Mouse (Mus musculus) brown adipose tissue, adult 24 weeks (tissue): ENCODE results near the gene Runx3. TPM values are rescaled to one million over a fixed set of nuclear protein-coding genes. Genes with fewer than 3 reads are reported as not detected.

ENCODE experiments used
- H3K27ac ChIP-seq: fragments of 200-500 bp; replicated peaks from 2 replicates; pipeline ENCODE4 v1.5.1; 2012; ENCODE audit warnings: low read depth, mild to moderate bottlenecking, low read length
- H3K4me1 ChIP-seq: fragments of 200-500 bp; 2 replicates; pipeline ENCODE4 v1.6.1; 2012; ENCODE audit warnings: low read length, mixed read lengths; ENCODE audit not compliant: control insufficient read depth, insufficient read depth, insufficient read length
- H3K4me3 ChIP-seq: fragments of 200-500 bp; 2 replicates; pipeline ENCODE4 v1.5.1; 2012; ENCODE audit warnings: low read depth, mild to moderate bottlenecking, low read length, moderate library complexity; ENCODE audit not compliant: insufficient read depth
- polyA plus RNA-seq: library from polyadenylated mRNA; stranded (reverse); fragments of >200 nt; gene quantifications from 2 replicates; pipeline ENCODE4 v1.2.4, GENCODE M21; 2012; ENCODE audit not compliant: missing spikeins, insufficient read depth, insufficient read length

Runx3 gene
- polyA plus RNA-seq, 1 experiment, result 0.28 TPM

GRCm38 (mm10) chr4:135192841-135193240, 72.4 kb downstream of the Runx3 start:
- H3K4me1 ChIP-seq, result 0 out of 2 replicates have a peak, but pooled peaks cover 2% of the 10 kb centered on the region
- H3K4me3 ChIP-seq, result no peak overlapping the region
- no peak overlapping the region for H3K27ac ChIP-seq

DNA sequence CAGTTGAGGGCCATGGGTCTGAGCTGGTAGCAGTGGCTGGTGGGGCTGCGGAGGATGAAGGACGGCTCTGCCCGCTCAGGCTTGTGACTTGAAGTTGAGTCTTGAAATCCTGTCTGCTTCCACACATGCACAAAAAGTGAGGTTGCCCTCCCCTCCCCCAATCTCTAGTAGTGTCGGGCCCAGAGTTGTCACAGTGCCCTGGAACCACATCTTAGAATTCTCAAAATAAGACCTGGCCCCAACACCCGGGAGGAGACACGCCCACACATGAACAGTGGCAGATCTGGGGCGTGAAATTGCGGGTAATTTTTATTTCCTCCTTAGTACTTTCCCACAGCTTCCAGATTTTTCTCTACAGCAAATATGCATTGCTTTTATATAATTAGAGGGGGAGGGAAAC, 77.4 kb downstream of the Runx3 start:
- H3K27ac ChIP-seq, result no peak overlapping the region

GRCm38 (mm10) chr4:135201771-135202170, 81.3 kb downstream of the Runx3 start:
- Histone ChIP-seq H3K4me1 (no peaks in the 10 kb centered on the region; the same call in 1 of the 2 replicates), H3K27ac (no peak overlapping the region), H3K4me3 (no peak overlapping the region)

More for the DNA sequence above, 77.4 kb downstream of the Runx3 start:
- no peaks in the 10 kb centered on the region for H3K4me1 ChIP-seq
- H3K4me3 ChIP-seq, result no peak overlapping the region

GRCm38 (mm10) chr4:135203279-135203678, 82.8 kb downstream of the Runx3 start:
- H3K27ac ChIP-seq, result no peak overlapping the region

GRCm38 (mm10) chr4:135203806-135204560, 83.5 kb downstream of the Runx3 start:
- H3K27ac ChIP-seq, result no peak overlapping the region
- H3K4me3 ChIP-seq, result peak overlapping the region; percentile 12; the same call in 1 of the 2 replicates
- H3K4me1 ChIP-seq, result no peaks in the 10 kb centered on the region; the same call in 1 of the 2 replicates

More at GRCm38 (mm10) chr4:135203279-135203678, 82.8 kb downstream of the Runx3 start:
- H3K4me3 ChIP-seq, result peak overlapping the region; percentile 41
- no peaks in the 10 kb centered on the region; the same call in 1 of the 2 replicates for H3K4me1 ChIP-seq

- no peak overlapping the region for H3K4me3 ChIP-seq
- H3K27ac ChIP-seq, result no peak overlapping the region
- no peaks in the 10 kb centered on the region; the same call in 1 of the 2 replicates for H3K4me1 ChIP-seq
Observed at GRCm38 (mm10) chr4:135204666-135205065, 84.2 kb downstream of the Runx3 start.

DNA sequence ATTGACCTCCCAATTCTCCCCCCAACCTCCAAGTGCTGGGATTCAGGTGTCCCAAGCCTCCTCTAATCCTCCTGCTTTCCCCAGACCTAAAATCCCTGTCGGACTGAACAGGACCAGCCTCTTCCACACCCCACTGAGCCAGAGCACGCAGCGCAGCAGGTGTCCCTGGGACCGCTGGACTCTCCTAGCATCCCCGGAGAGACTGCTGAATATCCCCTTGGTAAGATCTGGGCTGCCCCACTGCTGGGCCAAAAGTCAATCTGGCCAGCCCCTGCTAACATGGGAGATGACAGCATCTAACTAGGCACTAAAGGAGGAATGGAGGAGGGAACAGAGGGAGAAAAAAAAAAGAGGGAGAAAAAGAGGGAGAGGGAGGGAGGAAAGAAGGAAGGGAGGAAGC, 84.8 kb downstream of the Runx3 start:
- H3K4me3 ChIP-seq, result no peak overlapping the region
- no peaks in the 10 kb centered on the region; the same call in 1 of the 2 replicates for H3K4me1 ChIP-seq
- no peak overlapping the region for H3K27ac ChIP-seq

- no peak overlapping the region for H3K27ac ChIP-seq
- H3K4me3 ChIP-seq, result peak overlapping the region; percentile 51
- no peaks in the 10 kb centered on the region; the same call in 1 of the 2 replicates for H3K4me1 ChIP-seq
Observed at GRCm38 (mm10) chr4:135205711-135206600, 85.5 kb downstream of the Runx3 start.

GRCm38 (mm10) chr4:135209846-135210245, 89.4 kb downstream of the Runx3 start:
- no peak overlapping the region for H3K27ac ChIP-seq
- H3K4me3 ChIP-seq, result no peak overlapping the region
- no peaks in the 10 kb centered on the region; the same call in 1 of the 2 replicates for H3K4me1 ChIP-seq

GRCm38 (mm10) chr4:135219652-135220051, 99.2 kb downstream of the Runx3 start:
- Histone ChIP-seq H3K4me1 (no peaks in the 10 kb centered on the region), H3K27ac (no peak overlapping the region), H3K4me3 (no peak overlapping the region)

GRCm38 (mm10) chr4:135220641-135221040, 100.2 kb downstream of the Runx3 start:
- H3K4me3 ChIP-seq, result no peak overlapping the region
- no peak overlapping the region for H3K27ac ChIP-seq
- H3K4me1 ChIP-seq, result no peaks in the 10 kb centered on the region

DNA sequence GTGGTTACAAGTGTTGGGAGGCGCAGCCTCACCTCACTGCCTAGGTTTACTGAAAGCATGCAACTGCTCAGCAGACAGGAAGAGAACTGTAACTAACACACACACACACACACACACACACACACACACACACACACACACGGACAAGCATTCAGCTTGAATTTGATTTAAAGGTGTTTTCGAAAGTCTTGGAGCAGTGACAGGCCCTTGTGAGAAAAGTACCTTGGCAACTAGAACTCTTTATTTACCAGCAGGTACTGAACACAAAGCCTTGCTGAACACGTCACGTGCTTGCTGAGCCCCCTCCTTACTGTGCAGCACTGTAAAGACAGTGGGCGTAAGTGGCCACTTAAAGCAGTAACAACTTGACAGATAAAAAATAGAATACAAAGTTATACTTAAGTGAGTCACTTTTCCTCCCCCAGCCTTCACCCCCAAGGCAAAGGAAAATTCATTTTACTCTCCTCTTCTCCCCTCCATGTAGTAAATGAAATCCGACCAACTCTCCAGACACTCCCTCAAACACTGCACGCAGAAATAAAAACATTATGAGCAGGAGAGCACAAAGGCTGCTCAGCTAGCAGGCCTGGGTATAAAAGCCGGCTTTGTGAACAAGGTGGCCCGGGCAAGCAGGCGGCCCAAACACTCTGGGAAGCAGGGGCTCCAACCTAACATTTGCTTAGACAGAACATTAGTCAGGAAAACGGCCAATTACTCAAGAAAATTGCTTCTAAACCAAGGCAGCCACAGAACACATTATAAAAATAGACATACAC, 101.4 kb downstream of the Runx3 start:
- no peak overlapping the region for H3K4me3 ChIP-seq
- H3K27ac ChIP-seq, result no peak overlapping the region
- peaks cover 5% of the 10 kb centered on the region; the same call in 1 of the 2 replicates for H3K4me1 ChIP-seq

GRCm38 (mm10) chr4:135223808-135224207, 103.4 kb downstream of the Runx3 start:
- H3K27ac ChIP-seq, result no peak overlapping the region
- peaks cover 5% of the 10 kb centered on the region; the same call in 1 of the 2 replicates for H3K4me1 ChIP-seq
- no peak overlapping the region for H3K4me3 ChIP-seq

DNA sequence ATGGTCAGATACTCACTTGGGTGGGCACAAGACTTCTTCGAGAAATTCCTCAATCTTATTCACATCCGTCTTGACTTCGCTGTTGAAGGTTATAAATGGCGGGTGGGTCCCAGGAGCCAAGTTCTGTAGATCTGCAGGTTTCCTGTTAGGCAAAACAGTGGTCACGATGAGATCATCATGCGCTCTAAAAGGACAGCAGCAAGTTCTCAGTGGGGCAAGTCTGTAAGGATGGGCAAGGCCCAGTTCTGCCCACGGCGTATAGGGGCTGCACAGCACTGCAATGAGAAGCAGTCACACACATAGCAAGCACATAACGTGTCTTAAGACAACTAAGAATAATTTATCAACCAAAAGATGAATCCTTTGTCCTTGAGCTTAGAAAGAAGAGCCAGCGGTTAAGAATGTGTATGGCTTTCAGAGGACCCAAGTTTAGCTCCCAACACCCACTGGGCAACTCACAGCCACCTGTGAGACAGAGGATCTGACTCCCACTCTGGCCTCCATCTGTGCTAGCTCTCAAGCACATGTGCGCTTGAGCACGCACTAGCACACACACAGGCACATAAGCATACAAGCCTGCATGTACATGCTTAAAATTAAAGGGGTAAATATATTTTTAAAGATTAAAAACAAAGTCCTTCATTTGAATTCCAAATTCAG, 105.7 kb downstream of the Runx3 start:
- peaks cover 8% of the 10 kb centered on the region; the same call in 1 of the 2 replicates for H3K4me1 ChIP-seq
- no peak overlapping the region for H3K4me3 ChIP-seq
- H3K27ac ChIP-seq, result no peak overlapping the region
